Mouse (Mus musculus) Patski (cell line): ENCODE data around the gene Ugt1a2. TPM values are rescaled to one million over a fixed set of nuclear protein-coding genes. Genes with fewer than 3 reads are reported as not detected.
"Not testable (repeated sequence)": the region's sequence is repeated elsewhere in the genome, so short reads cannot be mapped to it uniquely, and the experiment has no call there.

Experiments
- ATAC-seq: fragments of 100-300 bp; one replicate; pipeline ENCODE4 v1.8.0; 2021
- CTCF ChIA-PET: fragments of 350-600 bp; sonication (Branson Sonifier 250); formaldehyde crosslinking; loops from one replicate; lab custom pipeline; 2022; ENCODE audit warnings: inconsistent platforms; lab: Charles Lee
- POLR2A ChIA-PET: fragments of 350-600 bp; sonication (Branson Sonifier 250); formaldehyde crosslinking; loops from one replicate; lab custom pipeline; 2022; ENCODE audit warnings: antibody characterized with exemption, inconsistent platforms; lab: Charles Lee
- DNase-seq: peaks from one replicate; pipeline ENCODE4 v3.0.0-alpha.2; 2011; ENCODE audit warnings: low read depth, low spot score
- H3K27me3 ChIP-seq: fragments of 371-371 bp; one replicate; pipeline ENCODE4 v1.5.1; 2021
- CTCF ChIP-seq: fragments of 100-300 bp; IDR thresholded peaks from one replicate; pipeline ENCODE4 v1.5.1; 2021
- in situ Hi-C: fragments of 300-500 bp; cut with MboI; formaldehyde crosslinking; loops from 3 replicates; pipeline ENCODE4 v1.11.1; 2018; ENCODE audit warnings: low pct_unique_long_range_greater_than_20kb, mixed read lengths
- polyA plus RNA-seq: library from polyadenylated mRNA; unstranded; gene quantifications from one replicate; pipeline ENCODE4 v1.2.3, GENCODE M21; 2021

Gene Ugt1a2
- polyA plus RNA-seq, 1 experiment from 2014 or later, result 5.6 TPM

GRCm38 (mm10) chr1:88217576-88217975 is 17.2 kb downstream of the Ugt1a2 start:
- ATAC-seq (no peak), DNase-seq (no peak)
- ChIA-PET CTCF (interaction anchor here (2.4 kb wide), 1 partner anchor 9 kb away, joined by 5 read pairs; no protein-coding TSS in a partner anchor), POLR2A (interaction anchor here (0.8 kb wide), 1 partner anchor 27 kb away, joined by 3 read pairs; no protein-coding TSS in a partner anchor)
- TF ChIP-seq CTCF, result no peak
- H3K27me3 ChIP-seq, result no peaks in the 10 kb centered on the region
- in situ Hi-C loops, result no loop called here

- in situ Hi-C loops, result no loop called here
- DNase-seq (no peak), ATAC-seq (no peak)
- CTCF ChIA-PET, result interaction anchor here (1.5 to 2.4 kb wide), 2 partner anchors 9 to 15 kb away, joined by 3 to 5 read pairs; no protein-coding TSS in a partner anchor
- POLR2A ChIA-PET, result no interaction called here
- TF ChIP-seq CTCF, result no peak
- H3K27me3 ChIP-seq, result no peaks in the 10 kb centered on the region
Measured at GRCm38 (mm10) chr1:88218051-88218450, 17.6 kb downstream of the Ugt1a2 start.

DNA sequence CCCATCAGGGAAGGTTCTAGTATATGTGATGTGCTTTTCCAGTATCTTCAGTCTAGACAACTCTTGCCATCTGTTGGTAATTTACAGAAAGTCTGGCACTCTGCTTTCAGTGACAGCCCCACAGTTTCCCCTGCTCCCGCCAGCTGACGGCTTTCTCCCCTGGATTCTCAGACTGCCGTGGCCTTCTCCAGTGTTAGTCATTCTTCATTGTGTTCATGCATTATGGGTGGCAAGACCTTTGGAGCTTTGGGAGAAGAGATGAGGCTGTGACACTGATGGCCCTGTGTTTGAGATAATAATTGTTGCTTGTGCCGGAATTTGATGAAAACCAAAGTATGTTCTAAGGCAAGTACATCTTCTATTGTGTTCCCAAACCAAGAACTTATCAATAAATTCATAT is 18.2 kb downstream of the Ugt1a2 start:
- in situ Hi-C loops, result no loop called here
- DNase-seq (no peak), ATAC-seq (no peak)
- ChIA-PET CTCF (interaction anchor here (1.5 to 2.4 kb wide), 3 partner anchors 10 to 18 kb away, joined by 3 to 5 read pairs (median 3); no protein-coding TSS in a partner anchor), POLR2A (no interaction called here)
- H3K27me3 ChIP-seq, result no peaks in the 10 kb centered on the region
- TF ChIP-seq CTCF, result no peak

DNA sequence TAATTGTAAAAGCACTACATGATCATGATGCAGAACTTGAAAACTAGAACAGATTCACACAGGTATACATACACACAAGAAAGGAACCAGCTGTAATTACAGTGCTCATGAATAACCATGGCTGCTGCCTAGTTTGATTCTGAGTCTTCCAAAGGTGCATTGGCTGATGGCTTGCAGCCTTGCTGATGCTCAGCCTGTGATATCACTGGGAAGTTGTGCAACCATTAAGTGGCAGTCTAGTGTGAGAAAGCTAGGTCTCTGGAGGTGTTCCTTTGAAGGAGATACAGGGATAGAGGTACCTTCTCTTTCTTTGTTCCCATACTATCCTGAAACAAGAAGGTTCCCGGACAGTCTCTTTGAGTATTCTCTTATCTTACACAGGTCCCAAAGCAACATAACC is 18.7 kb downstream of the Ugt1a2 start:
- ATAC-seq (no peak), DNase-seq (no peak)
- in situ Hi-C loops, result no loop called here
- ChIA-PET CTCF (interaction anchor here (1.5 to 2.4 kb wide), 3 partner anchors 10 to 17 kb away, joined by 3 to 5 read pairs (median 3); no protein-coding TSS in a partner anchor), POLR2A (interaction anchor here (0.9 kb wide), 1 partner anchor 15 kb away, joined by 3 read pairs; no protein-coding TSS in a partner anchor)
- no peak for TF ChIP-seq CTCF
- no peaks in the 10 kb centered on the region for H3K27me3 ChIP-seq

GRCm38 (mm10) chr1:88220336-88220735 is 19.9 kb downstream of the Ugt1a2 start:
- ATAC-seq, result no peak
- CTCF ChIA-PET, result interaction anchor here (2.2 kb wide), 1 partner anchor 57 kb away, joined by 8 read pairs; the partner anchor contains the start of genes Hjurp and Trpm8
- no peak for DNase-seq
- no peaks in the 10 kb centered on the region for H3K27me3 ChIP-seq
- POLR2A ChIA-PET, result no interaction called here
- in situ Hi-C loops, result no loop called here
- no peak for TF ChIP-seq CTCF

DNA sequence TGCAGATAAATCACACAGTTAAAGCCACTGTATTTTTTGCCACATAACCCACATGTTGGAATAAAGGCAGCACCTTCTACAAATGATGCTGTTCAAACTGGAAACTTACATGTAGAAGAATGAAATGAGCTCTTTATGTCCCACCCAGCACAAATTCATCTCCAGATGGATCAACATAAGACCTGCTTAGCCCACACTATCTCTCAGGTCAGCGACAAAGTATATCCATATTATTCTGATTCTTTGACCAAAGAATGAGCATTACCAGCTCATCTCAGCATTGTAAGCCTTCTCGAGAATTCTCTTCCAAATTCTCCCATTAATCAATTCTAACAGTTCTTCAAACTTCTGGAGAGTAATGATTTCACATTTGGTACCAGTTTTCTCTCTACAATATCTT is 21.8 kb downstream of the Ugt1a2 start:
- CTCF ChIA-PET, result interaction anchor here (1.0 to 2.2 kb wide), 7 partner anchors 9 to 55 kb away, joined by 3 to 10 read pairs (median 3); partner anchors contain the start of genes Hjurp and Trpm8
- in situ Hi-C loops, result no loop called here
- no peak for ATAC-seq
- no peak for DNase-seq
- H3K27me3 ChIP-seq, result no peaks in the 10 kb centered on the region
- no peak for TF ChIP-seq CTCF
- POLR2A ChIA-PET, result interaction anchor here (1.6 kb wide), 1 partner anchor 13 kb away, joined by 4 read pairs; no protein-coding TSS in a partner anchor

GRCm38 (mm10) chr1:88223011-88223515 is 22.7 kb downstream of the Ugt1a2 start:
- ATAC-seq, DNase-seq, H3K27me3 ChIP-seq, in situ Hi-C loops: not testable (repeated sequence)
- CTCF ChIA-PET, result interaction anchor here (1.0 to 2.0 kb wide), 6 partner anchors 8 to 28 kb away, joined by 3 to 10 read pairs (median 3); no protein-coding TSS in a partner anchor
- POLR2A ChIA-PET, result interaction anchor here (1.6 kb wide), 1 partner anchor 14 kb away, joined by 4 read pairs; no protein-coding TSS in a partner anchor

- no peak for DNase-seq
Measured at GRCm38 (mm10) chr1:88223591-88223990, 23.2 kb downstream of the Ugt1a2 start.

GRCm38 (mm10) chr1:88224029-88224776 is 23.8 kb downstream of the Ugt1a2 start:
- POLR2A ChIA-PET, result no interaction called here
- ATAC-seq (no peak), DNase-seq (no peak)
- in situ Hi-C loops, result no loop called here
- TF ChIP-seq CTCF, result no peak
- CTCF ChIA-PET, result interaction anchor here (1.0 kb wide), 1 partner anchor 10 kb away, joined by 3 read pairs; no protein-coding TSS in a partner anchor
- H3K27me3 ChIP-seq, result no peaks in the 10 kb centered on the region

More at GRCm38 (mm10) chr1:88223591-88223990, 23.2 kb downstream of the Ugt1a2 start:
- H3K27me3 ChIP-seq, result no peaks in the 10 kb centered on the region
- no peak for TF ChIP-seq CTCF
- ChIA-PET CTCF (interaction anchor here (1.0 to 2.0 kb wide), 3 partner anchors 10 to 13 kb away, joined by 3 to 10 read pairs (median 3); no protein-coding TSS in a partner anchor), POLR2A (no interaction called here)
- in situ Hi-C loops, result no loop called here
- ATAC-seq, result no peak

- H3K27me3 ChIP-seq, ATAC-seq, DNase-seq, in situ Hi-C loops, POLR2A ChIA-PET: not testable (repeated sequence)
- CTCF ChIA-PET, result interaction anchor here (1.0 to 1.1 kb wide), 2 partner anchors 20 to 56 kb away, joined by 3 read pairs; no protein-coding TSS in a partner anchor
Measured at GRCm38 (mm10) chr1:88225301-88225700, 24.9 kb downstream of the Ugt1a2 start.
